Mouse (Mus musculus): ENCODE measurements around the gene Ddt. TPM values are rescaled to one million over a fixed set of nuclear protein-coding genes. Genes with fewer than 3 reads are reported as not detected.
A peak's percentile ranks its signal among the peaks of the same experiment; 100 is the strongest.

Gene Ddt
- polyA plus RNA-seq (2011; ENCODE audit: insufficient read length, low read depth, missing spikeins), result 40.5 and 42.1 TPM in 2 replicates

DNA sequence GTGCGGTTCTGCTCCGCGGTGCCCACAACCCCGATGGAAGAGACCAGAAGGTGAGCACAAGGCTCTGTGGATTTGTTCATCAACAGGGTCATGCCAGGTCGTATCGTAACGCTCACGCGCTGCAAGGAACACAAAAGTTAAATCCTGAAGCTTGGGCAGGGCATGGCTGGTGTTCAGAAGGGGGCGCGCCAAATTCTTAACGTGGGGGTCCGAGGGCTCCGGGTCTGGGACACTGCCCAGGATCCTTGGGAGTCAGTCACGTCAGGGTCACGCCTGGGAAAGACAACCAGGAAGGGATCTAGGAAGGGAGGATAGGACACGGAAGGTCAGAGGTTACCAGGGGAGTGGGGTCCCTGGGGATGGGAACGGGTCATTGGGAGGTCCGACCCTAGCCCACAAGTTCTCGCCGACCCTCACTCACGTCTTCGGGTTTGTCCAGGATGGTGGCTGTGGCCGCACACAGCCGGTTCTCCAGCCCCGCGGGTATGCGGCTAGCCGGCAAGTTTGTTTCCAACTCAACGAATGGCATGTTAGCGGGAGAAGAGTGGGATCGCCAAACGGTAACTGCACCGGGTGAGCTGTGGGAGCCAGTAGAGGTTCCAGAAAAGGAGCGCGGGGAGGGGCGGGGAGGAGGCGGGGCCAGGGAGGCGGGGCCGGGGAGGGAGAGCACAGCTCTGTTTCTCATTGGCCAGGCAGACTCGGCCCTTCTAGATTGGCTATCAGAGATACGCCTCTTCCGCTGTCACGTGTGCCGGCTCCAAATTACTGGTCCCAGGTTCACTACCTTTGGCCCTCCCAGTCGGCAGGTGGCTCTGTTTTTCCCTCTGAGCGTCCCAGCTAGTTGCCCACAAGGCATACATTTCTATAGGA lies at the start of gene Ddt:
Ddt (minus strand) TSS at position 620 of the 870 bp plus-strand sequence.
- Histone ChIP-seq H3K4me1 (ENCODE audit: control insufficient read depth, insufficient read depth, low read length) (no peaks in the 10 kb centered on the region), H3K27ac (ENCODE audit: insufficient read depth, low read length) (no peak within 1 kb of the TSS), H3K4me3 (ENCODE audit: insufficient read depth, low read length) (peak within 1 kb of the TSS; percentile 80)
- peak; percentile 94 for TF ChIP-seq POLR2A (IDR thresholded peaks at IDR 0.05; ENCODE audit: low read depth, low read length)
- no peak for TF ChIP-seq CTCF (IDR thresholded peaks at IDR 0.05; ENCODE audit: borderline replicate concordance, insufficient read depth, low read length)

DNA sequence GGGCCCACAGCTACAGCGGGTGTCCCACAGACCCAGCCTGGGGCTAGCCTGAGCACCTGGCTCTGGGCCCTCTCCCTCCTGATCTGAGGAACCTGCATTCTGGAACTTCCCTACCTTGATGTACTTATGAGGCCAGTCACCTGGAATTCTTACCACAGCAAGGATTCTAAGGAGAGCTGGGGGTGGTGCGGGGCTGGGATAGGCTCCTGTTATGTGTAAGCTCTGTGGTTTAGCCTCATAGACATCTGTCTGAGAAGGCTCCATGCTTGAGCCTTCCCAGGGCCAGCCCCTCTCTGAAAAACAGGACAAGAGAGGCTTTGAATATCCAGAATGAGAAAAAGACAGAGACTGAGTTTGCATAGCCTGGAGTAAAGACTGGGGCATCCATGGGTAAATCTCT lies 49.2 kb upstream of the Ddt start, which contains the start of gene Gstt4:
Gstt4 (minus strand) TSS at position 101 of the 400 bp plus-strand sequence.
- H3K4me3 ChIP-seq (ENCODE audit: insufficient read depth, low read length), result no peak within 1 kb of the TSS
- TF ChIP-seq CTCF (IDR thresholded peaks at IDR 0.05; ENCODE audit: borderline replicate concordance, insufficient read depth, low read length) (no peak), POLR2A (IDR thresholded peaks at IDR 0.05; ENCODE audit: low read depth, low read length) (no peak)
- H3K4me1 ChIP-seq (ENCODE audit: control insufficient read depth, insufficient read depth, low read length), result 0 out of 2 replicates have a peak, but pooled peaks cover 2% of the 10 kb centered on the region
- no peak within 1 kb of the TSS for H3K27ac ChIP-seq (ENCODE audit: insufficient read depth, low read length)

DNA sequence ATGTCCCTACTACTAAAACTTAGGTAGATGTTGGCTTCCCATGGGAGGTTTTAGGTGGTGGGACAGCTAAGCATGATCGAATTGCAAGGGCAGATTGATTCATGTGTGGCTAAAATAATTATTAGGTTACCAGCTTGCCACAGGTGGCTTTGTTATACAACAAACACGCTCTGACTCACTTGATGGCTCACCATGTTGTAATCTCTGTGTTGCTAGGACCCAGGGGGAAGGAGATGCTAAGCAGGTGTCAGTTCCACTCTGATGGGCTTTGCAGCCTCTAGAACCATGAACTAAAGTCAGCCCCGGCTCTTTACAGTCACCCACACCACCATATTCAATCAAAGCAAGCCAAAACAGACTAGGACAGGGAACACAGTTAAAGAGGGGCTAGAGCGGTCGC lies 46.7 kb upstream of the Ddt start:
- no peaks in the 10 kb centered on the region for H3K4me1 ChIP-seq (ENCODE audit: control insufficient read depth, insufficient read depth, low read length)
- TF ChIP-seq CTCF (IDR thresholded peaks at IDR 0.05; ENCODE audit: borderline replicate concordance, insufficient read depth, low read length) (no peak), POLR2A (IDR thresholded peaks at IDR 0.05; ENCODE audit: low read depth, low read length) (no peak)
- H3K27ac ChIP-seq (ENCODE audit: insufficient read depth, low read length), result no peak overlapping the region
- no peak overlapping the region for H3K4me3 ChIP-seq (ENCODE audit: insufficient read depth, low read length)

DNA sequence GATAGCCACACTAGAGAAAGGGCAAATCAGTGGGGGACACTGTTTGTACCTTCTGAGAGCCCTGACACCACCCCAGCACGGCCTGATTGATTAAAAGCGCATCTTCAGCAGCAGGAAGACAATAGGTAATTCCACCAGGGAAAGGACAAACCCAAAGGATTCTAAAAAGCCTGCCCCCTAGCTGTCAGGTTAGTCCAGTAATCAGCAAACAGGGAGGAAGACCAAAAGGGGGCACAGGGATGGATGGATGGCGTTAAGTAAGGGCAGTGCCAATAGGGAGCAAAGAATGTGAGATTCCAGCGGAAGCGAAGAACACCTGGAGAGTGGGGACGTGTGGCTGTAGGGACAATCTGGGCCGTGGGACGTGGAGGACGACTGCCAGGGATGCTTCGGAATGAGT lies 45.4 kb upstream of the Ddt start:
- Histone ChIP-seq H3K4me3 (ENCODE audit: insufficient read depth, low read length) (no peak overlapping the region), H3K4me1 (ENCODE audit: control insufficient read depth, insufficient read depth, low read length) (no peaks in the 10 kb centered on the region), H3K27ac (ENCODE audit: insufficient read depth, low read length) (no peak overlapping the region)
- TF ChIP-seq POLR2A (IDR thresholded peaks at IDR 0.05; ENCODE audit: low read depth, low read length), result no peak
- TF ChIP-seq CTCF (IDR thresholded peaks at IDR 0.05; ENCODE audit: borderline replicate concordance, insufficient read depth, low read length), result no peak

DNA sequence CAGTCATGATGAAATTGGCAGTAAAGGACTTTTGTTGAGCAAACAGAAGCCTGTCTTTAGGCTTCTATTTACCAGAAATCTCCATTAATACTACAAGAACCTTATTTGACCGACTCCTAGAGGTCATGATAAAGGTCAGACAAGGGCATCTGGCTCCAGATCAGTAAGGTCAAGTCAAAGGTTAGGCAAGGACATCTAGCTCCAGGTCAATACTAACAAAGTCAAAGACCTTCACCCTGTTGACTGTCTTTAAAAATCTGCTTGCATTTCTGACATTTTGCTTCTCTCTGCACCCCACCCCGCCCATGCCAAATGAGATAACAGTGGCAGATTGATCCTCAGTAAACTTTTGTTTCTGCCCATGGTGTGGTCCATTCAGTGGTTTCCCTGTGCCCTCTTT lies 31.0 kb upstream of the Ddt start:
- H3K4me1 ChIP-seq (ENCODE audit: control insufficient read depth, insufficient read depth, low read length), result no peaks in the 10 kb centered on the region
- H3K27ac ChIP-seq (ENCODE audit: insufficient read depth, low read length), result no peak overlapping the region
- no peak for TF ChIP-seq POLR2A (IDR thresholded peaks at IDR 0.05; ENCODE audit: low read depth, low read length)
- TF ChIP-seq CTCF (IDR thresholded peaks at IDR 0.05; ENCODE audit: borderline replicate concordance, insufficient read depth, low read length), result no peak
- no peak overlapping the region for H3K4me3 ChIP-seq (ENCODE audit: insufficient read depth, low read length)

DNA sequence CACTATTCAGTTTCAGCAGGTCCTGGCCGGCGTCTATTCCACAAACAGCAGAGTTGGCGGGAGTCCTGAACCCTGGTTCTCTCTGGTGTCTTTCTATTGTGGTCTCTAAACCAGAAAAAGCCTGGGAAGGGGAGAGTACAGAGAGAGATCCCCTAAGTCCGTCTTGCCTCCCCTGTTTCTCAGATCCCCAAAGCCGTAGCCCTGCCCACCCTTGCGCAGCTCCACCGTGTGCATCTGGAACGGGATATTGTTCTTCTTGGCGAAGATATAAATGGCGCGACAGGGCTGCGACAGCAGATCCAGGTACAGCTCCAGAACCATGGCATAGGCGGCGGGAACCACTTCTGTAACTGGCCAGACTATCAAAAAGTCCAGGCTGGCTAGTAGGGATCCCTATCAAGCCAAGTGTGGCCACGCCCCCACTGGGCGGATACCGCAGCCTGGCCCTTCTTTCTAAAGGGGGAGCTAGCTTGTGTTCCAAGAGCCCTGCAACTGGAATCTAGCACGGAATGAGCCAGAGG lies 25.0 kb upstream of the Ddt start, which contains the start of gene Gstt1:
Gstt1 (minus strand) TSS at position 409 of the 521 bp plus-strand sequence.
- H3K4me3 ChIP-seq (ENCODE audit: insufficient read depth, low read length), result peak within 1 kb of the TSS; percentile 37
- TF ChIP-seq CTCF (IDR thresholded peaks at IDR 0.05; ENCODE audit: borderline replicate concordance, insufficient read depth, low read length) (no peak), POLR2A (IDR thresholded peaks at IDR 0.05; ENCODE audit: low read depth, low read length) (peak; percentile 47; the same call in 1 of the 2 replicates)
- no peak within 1 kb of the TSS for H3K27ac ChIP-seq (ENCODE audit: insufficient read depth, low read length)
- H3K4me1 ChIP-seq (ENCODE audit: control insufficient read depth, insufficient read depth, low read length), result peaks cover 8% of the 10 kb centered on the region

DNA sequence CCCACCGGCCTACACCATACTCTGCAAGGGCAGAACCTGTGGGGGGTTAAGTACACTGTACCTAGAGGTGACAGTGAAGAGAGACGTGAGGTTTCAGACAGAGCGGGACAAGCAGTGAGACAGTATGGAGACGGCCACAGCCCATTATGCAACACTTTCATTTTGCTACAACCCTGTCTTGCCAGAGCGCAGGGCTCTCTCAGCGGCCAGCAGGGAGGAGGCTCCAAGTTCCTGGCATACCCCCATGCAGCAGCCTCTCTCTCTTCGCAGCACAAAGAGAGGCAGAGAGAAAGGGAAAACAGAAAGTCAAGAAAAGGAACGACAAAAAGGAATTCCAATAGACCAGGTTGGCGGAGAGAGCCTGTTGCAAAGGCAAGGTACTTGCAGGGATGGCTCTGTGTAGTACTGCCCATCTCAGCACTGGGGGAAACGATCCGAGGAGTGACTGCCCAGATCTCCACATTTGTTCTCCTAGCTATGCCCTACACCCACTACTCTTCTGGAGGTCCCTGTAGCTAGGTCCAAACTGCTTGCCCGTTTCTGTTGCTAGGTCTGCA lies 24.5 kb upstream of the Ddt start:
- H3K4me3 ChIP-seq (ENCODE audit: insufficient read depth, low read length), result peak overlapping the region; percentile 37
- peaks cover 8% of the 10 kb centered on the region for H3K4me1 ChIP-seq (ENCODE audit: control insufficient read depth, insufficient read depth, low read length)
- no peak overlapping the region for H3K27ac ChIP-seq (ENCODE audit: insufficient read depth, low read length)
- TF ChIP-seq POLR2A (IDR thresholded peaks at IDR 0.05; ENCODE audit: low read depth, low read length) (0 out of 2 replicates have a peak, but pooled peaks have one; percentile 28), CTCF (IDR thresholded peaks at IDR 0.05; ENCODE audit: borderline replicate concordance, insufficient read depth, low read length) (no peak)

DNA sequence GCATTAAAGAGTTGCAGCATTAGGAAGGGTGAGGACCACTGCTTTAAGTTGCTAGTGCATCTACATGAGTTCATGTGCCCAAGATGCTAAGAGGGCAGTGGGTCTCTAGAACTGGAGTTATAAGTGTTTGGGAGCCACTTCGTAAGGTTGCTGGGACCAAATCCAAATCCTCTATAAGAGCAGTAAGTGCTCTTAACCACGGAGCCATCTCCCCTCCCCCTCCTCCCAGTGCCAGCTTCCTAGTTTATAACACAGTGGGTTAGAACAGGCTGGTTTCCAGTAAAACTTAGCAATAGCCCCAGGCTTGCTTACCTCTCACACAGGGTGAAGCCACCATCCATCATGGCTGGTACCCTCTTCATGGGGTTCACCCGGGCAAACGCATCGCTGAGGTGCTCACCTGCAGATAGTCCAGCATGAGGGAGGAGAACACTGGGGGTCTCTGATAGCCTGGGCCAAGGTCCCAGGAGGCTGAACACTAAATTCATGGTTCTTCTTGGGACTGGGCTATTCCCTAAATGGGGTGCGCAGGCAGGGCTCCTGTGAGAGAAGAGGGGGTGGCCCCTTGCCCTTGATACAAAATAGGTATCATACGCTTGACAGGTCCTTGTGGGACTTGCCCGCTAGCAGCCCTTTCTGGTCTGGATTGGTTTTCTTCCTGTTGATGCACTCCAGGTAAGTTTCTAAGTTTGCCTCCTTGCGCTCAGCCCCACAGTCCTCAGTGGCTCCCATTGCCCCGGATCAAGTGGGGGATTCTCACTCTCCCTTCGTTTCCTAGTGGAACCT lies 23.7 kb upstream of the Ddt start:
- H3K4me1 ChIP-seq (ENCODE audit: control insufficient read depth, insufficient read depth, low read length), result peaks cover 8% of the 10 kb centered on the region
- H3K4me3 ChIP-seq (ENCODE audit: insufficient read depth, low read length), result no peak overlapping the region
- no peak for TF ChIP-seq POLR2A (IDR thresholded peaks at IDR 0.05; ENCODE audit: low read depth, low read length)
- no peak for TF ChIP-seq CTCF (IDR thresholded peaks at IDR 0.05; ENCODE audit: borderline replicate concordance, insufficient read depth, low read length)
- H3K27ac ChIP-seq (ENCODE audit: insufficient read depth, low read length), result no peak overlapping the region

DNA sequence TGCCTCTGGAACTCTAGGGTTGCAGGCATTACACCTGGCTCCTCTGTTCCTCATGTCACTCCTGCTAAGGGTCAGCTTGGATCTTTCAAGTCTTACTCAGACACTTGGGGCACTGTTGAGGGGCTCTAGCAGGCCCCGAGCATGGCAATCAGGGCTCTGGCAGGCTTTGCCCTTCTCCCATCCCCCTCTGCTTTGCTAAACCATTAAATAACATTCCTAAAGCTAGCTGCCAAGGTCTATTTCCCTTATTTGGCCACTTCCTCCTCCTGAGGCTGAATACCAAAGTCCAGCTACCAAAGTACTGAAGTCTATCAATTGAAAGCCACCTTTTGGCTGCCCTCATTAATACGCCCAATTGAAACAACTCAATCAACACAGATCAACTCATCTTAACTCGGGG lies 21.7 kb upstream of the Ddt start:
- Histone ChIP-seq H3K4me3 (ENCODE audit: insufficient read depth, low read length) (no peak overlapping the region), H3K27ac (ENCODE audit: insufficient read depth, low read length) (no peak overlapping the region), H3K4me1 (ENCODE audit: control insufficient read depth, insufficient read depth, low read length) (peaks cover 8% of the 10 kb centered on the region)
- TF ChIP-seq POLR2A (IDR thresholded peaks at IDR 0.05; ENCODE audit: low read depth, low read length) (no peak), CTCF (IDR thresholded peaks at IDR 0.05; ENCODE audit: borderline replicate concordance, insufficient read depth, low read length) (no peak)
